Mouse (Mus musculus) hindbrain, embryonic 12.5 days (tissue): ENCODE results near the gene Mycbp2. TPM values are rescaled to one million over a fixed set of nuclear protein-coding genes. Genes with fewer than 3 reads are reported as not detected.

Experiments
- ATAC-seq: fragments of 200-750 bp; cut with Nextera tagmentation; 2 replicates; pipeline ENCODE4 v1.8.0; 2017; ENCODE audit warnings: moderate TSS enrichment; ENCODE audit not compliant: low FRiP score
- H3K27ac ChIP-seq: fragments of 300-500 bp; sonication (generic); 2 replicates; pipeline ENCODE4 v1.5.1; 2016; ENCODE audit warnings: mild to moderate bottlenecking
- H3K27me3 ChIP-seq: fragments of 300-500 bp; sonication (generic); 2 replicates; pipeline ENCODE4 v1.6.1; 2016; ENCODE audit warnings: mild to moderate bottlenecking
- H3K36me3 ChIP-seq: fragments of 300-500 bp; sonication (generic); 2 replicates; pipeline ENCODE4 v1.6.1; 2016; ENCODE audit warnings: mild to moderate bottlenecking
- H3K4me1 ChIP-seq: fragments of 300-500 bp; sonication (generic); 2 replicates; pipeline ENCODE4 v1.6.1; 2016
- H3K4me2 ChIP-seq: fragments of 300-500 bp; sonication (generic); replicated peaks from 2 replicates; pipeline ENCODE4 v1.6.1; 2016; ENCODE audit warnings: mild to moderate bottlenecking
- H3K4me3 ChIP-seq: fragments of 300-500 bp; sonication (generic); 2 replicates; pipeline ENCODE4 v1.5.1; 2016; ENCODE audit warnings: mild to moderate bottlenecking
- H3K9ac ChIP-seq: fragments of 300-500 bp; sonication (generic); 2 replicates; pipeline ENCODE4 v1.6.1; 2016; ENCODE audit warnings: mild to moderate bottlenecking, moderate library complexity
- H3K9me3 ChIP-seq: fragments of 300-500 bp; sonication (generic); replicated peaks from 2 replicates; pipeline ENCODE4 v1.6.1; 2016; ENCODE audit warnings: mild to moderate bottlenecking
- WGBS: fragments of 180-500 bp; shearing (Covaris S2); methylation state at CpG from one replicate; pipeline ENCODE4 v1.1.7; 2016; 5-methylcytosine and 5-hydroxymethylcytosine counted together
- polyA plus RNA-seq: library from polyadenylated mRNA; unstranded; fragments of >200 nt; fragmentation: Nextera tagmentation; extraction: Ambion mirVana; gene quantifications from 2 replicates; pipeline ENCODE4 v1.2.1, GENCODE M21; 2016

Gene Mycbp2
- polyA plus RNA-seq, 1 experiment from 2014 or later, result 44.3 TPM

DNA sequence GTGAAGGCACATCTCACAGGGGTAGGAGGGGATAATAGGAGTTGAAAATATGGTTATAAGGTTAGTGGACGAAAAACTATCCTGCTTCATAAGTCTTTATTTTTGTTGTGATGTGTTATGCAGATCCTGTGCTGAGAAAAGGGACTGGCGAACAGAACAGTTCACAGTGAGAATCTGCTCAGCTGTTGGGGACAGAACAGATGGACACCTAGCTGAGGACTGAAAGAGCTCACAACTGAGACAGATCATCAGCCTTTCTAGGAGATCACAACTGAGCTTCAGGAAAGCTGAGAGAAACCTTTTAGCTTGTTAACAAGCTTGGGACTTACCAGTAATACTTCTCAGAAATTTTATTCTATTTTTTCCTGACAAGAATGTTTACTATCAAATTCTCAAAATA lies 92.3 kb downstream of the Mycbp2 start:
- peaks cover 8% of the 10 kb centered on the region for H3K36me3 ChIP-seq
- H3K9ac ChIP-seq, result no peak overlapping the region
- H3K9me3 ChIP-seq, result no peaks in the 10 kb centered on the region
- WGBS, result 92% methylated on average over 2 of the region's 2 CpGs
- H3K4me2 ChIP-seq, result no peak overlapping the region
- H3K4me3 ChIP-seq, result no peak overlapping the region
- H3K27ac ChIP-seq, result no peak overlapping the region
- no peak for ATAC-seq
- no peaks in the 10 kb centered on the region for H3K27me3 ChIP-seq
- H3K4me1 ChIP-seq, result no peaks in the 10 kb centered on the region

DNA sequence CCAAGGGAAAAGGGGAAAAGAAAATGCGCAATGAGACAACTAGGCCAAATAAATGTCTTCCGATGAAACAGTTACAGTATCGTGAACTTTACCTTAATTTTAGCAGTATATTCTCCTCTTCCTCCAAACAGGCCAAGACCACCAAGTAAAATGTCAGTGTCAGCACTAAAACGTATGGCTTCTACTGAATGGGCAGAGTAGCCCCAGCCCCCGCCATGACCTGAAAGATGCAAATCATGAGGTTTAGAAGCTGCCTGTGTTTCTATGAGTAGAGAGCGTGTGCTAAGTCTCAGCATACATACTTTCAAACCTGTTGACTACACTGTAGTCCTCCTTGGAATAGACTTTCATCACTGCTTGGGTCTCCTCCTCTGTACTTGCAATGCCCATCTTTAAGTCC lies 104.6 kb downstream of the Mycbp2 start:
- 94% methylated on average over 6 of the region's 6 CpGs for WGBS
- ATAC-seq, result no peak
- H3K4me2 ChIP-seq, result no peak overlapping the region

DNA sequence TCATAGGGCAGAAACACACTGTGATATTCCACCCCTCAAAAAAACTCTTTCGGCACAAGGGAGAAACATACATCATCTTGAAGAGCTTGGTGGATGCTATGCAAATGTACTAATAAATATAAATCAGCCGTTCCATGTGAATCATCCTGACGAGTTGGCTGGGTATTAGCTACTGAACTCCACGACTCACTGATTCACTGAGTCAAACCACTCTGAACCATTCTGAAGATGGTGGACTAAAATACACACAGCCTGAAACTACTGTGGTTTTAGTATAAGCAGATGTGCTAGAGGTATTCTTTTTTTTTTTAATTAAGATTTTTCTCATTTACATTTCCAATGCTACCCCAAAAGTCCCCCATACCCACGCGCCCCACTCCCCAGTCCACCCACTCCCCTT lies 111.8 kb downstream of the Mycbp2 start:
- no peak overlapping the region for H3K27ac ChIP-seq
- peaks cover 11% of the 10 kb centered on the region for H3K36me3 ChIP-seq
- H3K9me3 ChIP-seq, result no peaks in the 10 kb centered on the region
- no peaks in the 10 kb centered on the region for H3K27me3 ChIP-seq
- no peak overlapping the region for H3K4me2 ChIP-seq
- ATAC-seq, result no peak
- WGBS, result 90% methylated on average over 6 of the region's 6 CpGs
- H3K9ac ChIP-seq, result no peak overlapping the region
- H3K4me3 ChIP-seq, result no peak overlapping the region
- H3K4me1 ChIP-seq, result no peaks in the 10 kb centered on the region

More for the DNA sequence above, 104.6 kb downstream of the Mycbp2 start:
- Histone ChIP-seq H3K9me3 (no peaks in the 10 kb centered on the region), H3K36me3 (peaks cover 25% of the 10 kb centered on the region), H3K27ac (no peak overlapping the region), H3K4me1 (no peaks in the 10 kb centered on the region), H3K9ac (no peak overlapping the region), H3K27me3 (no peaks in the 10 kb centered on the region), H3K4me3 (no peak overlapping the region)

GRCm38 (mm10) chr14:103233640-103234593 lies 112.7 kb downstream of the Mycbp2 start:
- no peaks in the 10 kb centered on the region for H3K9me3 ChIP-seq
- WGBS, result 54% methylated on average over 12 of the region's 12 CpGs
- H3K9ac ChIP-seq, result no peak overlapping the region
- peaks cover 13% of the 10 kb centered on the region for H3K36me3 ChIP-seq
- H3K4me1 ChIP-seq, result no peaks in the 10 kb centered on the region
- no peak overlapping the region for H3K27ac ChIP-seq
- H3K4me3 ChIP-seq, result no peak overlapping the region
- H3K27me3 ChIP-seq, result no peaks in the 10 kb centered on the region
- no peak for ATAC-seq
- no peak overlapping the region for H3K4me2 ChIP-seq

DNA sequence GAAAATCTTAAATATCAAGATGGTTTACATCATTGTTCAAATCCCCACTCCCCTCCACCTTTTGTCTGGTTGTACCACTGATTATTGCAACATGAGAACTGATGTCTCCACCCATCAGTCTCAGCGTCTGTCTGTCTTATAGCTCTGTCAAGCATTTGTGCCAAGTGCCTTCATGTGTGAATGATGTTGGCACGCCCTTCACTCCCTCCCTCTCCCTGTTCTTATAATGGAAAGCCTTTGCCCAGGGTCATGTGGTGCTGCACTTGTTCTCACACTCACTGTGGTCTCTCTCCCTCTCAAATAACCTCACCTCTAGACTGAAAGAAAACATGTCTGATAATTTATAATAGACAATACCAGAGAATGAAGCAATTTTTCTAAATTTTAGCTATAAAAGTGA lies 124.3 kb downstream of the Mycbp2 start:
- H3K9ac ChIP-seq, result no peak overlapping the region
- H3K36me3 ChIP-seq, result peaks cover 51% of the 10 kb centered on the region
- no peak overlapping the region for H3K4me3 ChIP-seq
- no peak overlapping the region for H3K27ac ChIP-seq
- 70% methylated on average over 2 of the region's 2 CpGs for WGBS
- H3K27me3 ChIP-seq, result no peaks in the 10 kb centered on the region
- no peak overlapping the region for H3K4me2 ChIP-seq
- H3K4me1 ChIP-seq, result no peaks in the 10 kb centered on the region
- no peaks in the 10 kb centered on the region for H3K9me3 ChIP-seq
- ATAC-seq, result no peak

- H3K27me3 ChIP-seq, result no peaks in the 10 kb centered on the region
- ATAC-seq, result no peak
- no peak overlapping the region for H3K27ac ChIP-seq
- no peaks in the 10 kb centered on the region for H3K9me3 ChIP-seq
- H3K4me1 ChIP-seq, result no peaks in the 10 kb centered on the region
- no peak overlapping the region for H3K4me3 ChIP-seq
- peaks cover 51% of the 10 kb centered on the region for H3K36me3 ChIP-seq
- H3K4me2 ChIP-seq, result no peak overlapping the region
- no peak overlapping the region for H3K9ac ChIP-seq
- 86% methylated on average over 3 of the region's 3 CpGs for WGBS
Observed at GRCm38 (mm10) chr14:103221751-103222150, 124.9 kb downstream of the Mycbp2 start.

GRCm38 (mm10) chr14:103216331-103216730 lies 130.3 kb downstream of the Mycbp2 start:
- no peak overlapping the region for H3K4me3 ChIP-seq
- no peak for ATAC-seq
- H3K4me1 ChIP-seq, result no peaks in the 10 kb centered on the region
- no peak overlapping the region for H3K9ac ChIP-seq
- H3K36me3 ChIP-seq, result peaks cover 48% of the 10 kb centered on the region
- whole genome bisulfite sequencing, result 92% methylated on average over 3 of the region's 3 CpGs
- H3K4me2 ChIP-seq, result no peak overlapping the region
- H3K27me3 ChIP-seq, result no peaks in the 10 kb centered on the region
- H3K27ac ChIP-seq, result no peak overlapping the region
- H3K9me3 ChIP-seq, result no peaks in the 10 kb centered on the region

GRCm38 (mm10) chr14:103186658-103187057 lies 160.0 kb downstream of the Mycbp2 start:
- H3K27me3 ChIP-seq, result no peaks in the 10 kb centered on the region
- H3K9me3 ChIP-seq, result no peaks in the 10 kb centered on the region
- H3K36me3 ChIP-seq, result peaks cover 53% of the 10 kb centered on the region
- no peak overlapping the region for H3K4me2 ChIP-seq
- H3K4me3 ChIP-seq, result no peak overlapping the region
- H3K9ac ChIP-seq, result no peak overlapping the region
- WGBS, result 76% methylated on average over 3 of the region's 3 CpGs
- no peak for ATAC-seq
- no peaks in the 10 kb centered on the region for H3K4me1 ChIP-seq
- H3K27ac ChIP-seq, result no peak overlapping the region

- Histone ChIP-seq H3K36me3 (peaks cover 51% of the 10 kb centered on the region), H3K9me3 (no peaks in the 10 kb centered on the region), H3K4me3 (no peak overlapping the region), H3K4me1 (no peaks in the 10 kb centered on the region), H3K9ac (no peak overlapping the region), H3K4me2 (no peak overlapping the region), H3K27me3 (no peaks in the 10 kb centered on the region), H3K27ac (no peak overlapping the region)
- ATAC-seq, result no peak
- 95% methylated on average over 4 of the region's 4 CpGs for WGBS
Observed at GRCm38 (mm10) chr14:103186076-103186475, 160.5 kb downstream of the Mycbp2 start.

DNA sequence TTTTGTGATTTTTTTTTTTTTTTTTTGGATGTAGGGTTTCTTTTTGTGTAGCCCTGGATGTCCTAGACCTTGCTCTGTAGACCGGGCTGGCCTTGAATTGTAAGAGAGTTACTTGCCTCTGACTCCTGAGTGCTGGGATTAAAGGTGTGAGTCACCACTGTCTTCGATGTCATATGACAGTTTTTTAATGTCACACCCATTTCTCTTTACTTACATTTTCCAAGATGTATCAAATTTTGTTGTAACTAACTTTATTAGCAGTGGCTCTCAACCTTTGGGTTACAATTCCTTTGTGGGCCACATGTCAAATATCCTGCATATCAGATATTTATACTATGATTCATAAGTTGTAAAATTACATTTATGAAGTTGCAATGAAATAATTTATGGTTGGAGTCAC lies 166.5 kb downstream of the Mycbp2 start:
- no peak for ATAC-seq
- no peaks in the 10 kb centered on the region for H3K9me3 ChIP-seq
- no peak overlapping the region for H3K27ac ChIP-seq
- H3K36me3 ChIP-seq, result peaks cover 18% of the 10 kb centered on the region
- WGBS, result 91% methylated on average over 2 of the region's 2 CpGs
- H3K4me2 ChIP-seq, result no peak overlapping the region
- no peaks in the 10 kb centered on the region for H3K4me1 ChIP-seq
- H3K27me3 ChIP-seq, result no peaks in the 10 kb centered on the region
- no peak overlapping the region for H3K9ac ChIP-seq
- no peak overlapping the region for H3K4me3 ChIP-seq

- WGBS, result 86% methylated on average over 5 of the region's 5 CpGs
Observed at GRCm38 (mm10) chr14:103162923-103163322, 183.7 kb downstream of the Mycbp2 start.

DNA sequence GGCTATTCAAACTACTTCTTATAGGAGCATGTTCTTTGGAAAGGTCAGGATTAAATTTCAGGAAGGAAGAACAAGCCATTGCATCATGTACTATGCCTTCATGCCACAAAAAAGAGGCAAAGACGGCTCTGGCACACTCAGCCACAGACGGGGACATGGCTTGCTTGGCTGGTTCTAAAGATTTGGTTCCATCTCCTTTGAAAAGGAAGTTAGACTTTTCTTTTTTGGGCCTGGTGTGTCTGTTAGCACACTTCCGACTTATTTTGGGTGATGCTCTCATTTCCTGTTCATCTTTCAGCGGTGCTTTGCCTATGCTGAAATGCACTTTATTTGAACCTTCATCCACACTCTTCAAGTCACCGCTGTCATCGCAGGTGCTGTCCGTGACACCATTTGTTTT lies 190.9 kb downstream of the Mycbp2 start:
- Histone ChIP-seq H3K9me3 (no peaks in the 10 kb centered on the region), H3K4me2 (no peak overlapping the region), H3K36me3 (peaks cover 34% of the 10 kb centered on the region), H3K4me1 (no peaks in the 10 kb centered on the region), H3K9ac (no peak overlapping the region), H3K27me3 (no peaks in the 10 kb centered on the region), H3K4me3 (no peak overlapping the region), H3K27ac (no peak overlapping the region)
- ATAC-seq, result no peak
- WGBS, result 90% methylated on average over 7 of the region's 7 CpGs

More at GRCm38 (mm10) chr14:103162923-103163322, 183.7 kb downstream of the Mycbp2 start:
- ATAC-seq, result no peak
- H3K36me3 ChIP-seq, result peaks cover 17% of the 10 kb centered on the region; the same call in 1 of the 2 replicates
- no peaks in the 10 kb centered on the region for H3K4me1 ChIP-seq
- no peak overlapping the region for H3K4me3 ChIP-seq
- H3K4me2 ChIP-seq, result no peak overlapping the region
- H3K9me3 ChIP-seq, result no peaks in the 10 kb centered on the region
- H3K27ac ChIP-seq, result no peak overlapping the region
- no peaks in the 10 kb centered on the region for H3K27me3 ChIP-seq
- no peak overlapping the region for H3K9ac ChIP-seq

GRCm38 (mm10) chr14:103150139-103150538 lies 196.5 kb downstream of the Mycbp2 start:
- H3K4me3 ChIP-seq, result no peak overlapping the region
- H3K4me1 ChIP-seq, result no peaks in the 10 kb centered on the region
- H3K27ac ChIP-seq, result no peak overlapping the region
- 94% methylated on average over 5 of the region's 5 CpGs for WGBS
- no peaks in the 10 kb centered on the region for H3K9me3 ChIP-seq
- H3K36me3 ChIP-seq, result peaks cover 39% of the 10 kb centered on the region
- ATAC-seq, result no peak
- H3K9ac ChIP-seq, result no peak overlapping the region
- no peak overlapping the region for H3K4me2 ChIP-seq
- no peaks in the 10 kb centered on the region for H3K27me3 ChIP-seq
